Mouse (Mus musculus) kidney, embryonic 16.5 days (tissue): ENCODE measurements around the gene Arl8b. TPM values are rescaled to one million over a fixed set of nuclear protein-coding genes. Genes with fewer than 3 reads are reported as not detected.
A peak's percentile ranks its signal among the peaks of the same experiment; 100 is the strongest.

ENCODE experiments used
- ATAC-seq: fragments of 200-750 bp; cut with Nextera tagmentation; 2 replicates; pipeline ENCODE4 v1.8.0; 2017; ENCODE audit warnings: moderate TSS enrichment; ENCODE audit not compliant: low FRiP score, low TSS enrichment
- H3K27ac ChIP-seq: fragments of 300-500 bp; sonication (generic); 2 replicates; pipeline ENCODE4 v1.5.1; 2014; ENCODE audit warnings: low read length
- H3K27me3 ChIP-seq: fragments of 300-500 bp; sonication (generic); 2 replicates; pipeline ENCODE4 v1.6.1; 2014; ENCODE audit warnings: low read length, control low read depth, mixed read lengths; ENCODE audit not compliant: insufficient read depth
- H3K36me3 ChIP-seq: fragments of 300-500 bp; sonication (generic); 2 replicates; pipeline ENCODE4 v1.6.1; 2014; ENCODE audit warnings: low read length, control low read depth, mixed read lengths; ENCODE audit not compliant: insufficient read depth
- H3K4me1 ChIP-seq: fragments of 300-500 bp; sonication (generic); 2 replicates; pipeline ENCODE4 v1.6.1; 2014; ENCODE audit warnings: low read length, control low read depth, mixed read lengths; ENCODE audit not compliant: insufficient read depth
- H3K4me2 ChIP-seq: fragments of 300-500 bp; sonication (generic); replicated peaks from 2 replicates; pipeline ENCODE4 v1.6.1; 2014; ENCODE audit warnings: low read depth, low read length
- H3K4me3 ChIP-seq: fragments of 300-500 bp; sonication (generic); 2 replicates; pipeline ENCODE4 v1.5.1; 2014; ENCODE audit warnings: mild to moderate bottlenecking, low read length
- H3K9ac ChIP-seq: fragments of 300-500 bp; sonication (generic); replicated peaks from 2 replicates; pipeline ENCODE4 v1.6.1; 2014; ENCODE audit warnings: low read length
- H3K9me3 ChIP-seq: fragments of 300-500 bp; sonication (generic); 2 replicates; pipeline ENCODE4 v1.6.1; 2016; ENCODE audit warnings: low read length, control low read depth
- WGBS: fragments of 180-500 bp; shearing (Covaris S2); extraction: QIAGEN DNeasy Blood & Tissue Kit; methylation state at CpG from one replicate; pipeline ENCODE4 v1.1.7; 2014; 5-methylcytosine and 5-hydroxymethylcytosine counted together
- polyA plus RNA-seq: library from polyadenylated mRNA; unstranded; fragments of >200 nt; fragmentation: Nextera tagmentation; extraction: Ambion mirVana; gene quantifications from 2 replicates; pipeline ENCODE4 v1.2.1, GENCODE M21; 2015

Gene Arl8b
- polyA plus RNA-seq: 79.1 and 81.9 TPM in 2 replicates

- Histone ChIP-seq H3K27me3 (no peaks in the 10 kb centered on the region), H3K36me3 (no peaks in the 10 kb centered on the region), H3K4me2 (peak within 1 kb of the TSS; percentile 94), H3K9me3 (no peaks in the 10 kb centered on the region), H3K4me1 (peaks cover 17% of the 10 kb centered on the region), H3K4me3 (peak within 1 kb of the TSS; percentile 98), H3K9ac (peak within 1 kb of the TSS; percentile 95), H3K27ac (peak within 1 kb of the TSS; percentile 76)
- peak; percentile 96 for ATAC-seq
- WGBS: 10% methylated on average over 36 of the region's 36 CpGs
These were observed at the start of gene Arl8b for GRCm38 (mm10) chr6:108782526-108783183. TSS of gene Arl8b (plus strand) at chr6:108783099.

GRCm38 (mm10) chr6:108735910-108736750, 46.8 kb upstream of the Arl8b start:
- no peak overlapping the region for H3K4me3 ChIP-seq
- peaks cover 10% of the 10 kb centered on the region; the same call in 1 of the 2 replicates for H3K4me1 ChIP-seq
- H3K36me3 ChIP-seq: no peaks in the 10 kb centered on the region
- WGBS: 43% methylated on average over 9 of the region's 9 CpGs
- no peaks in the 10 kb centered on the region for H3K9me3 ChIP-seq
- ATAC-seq: 0 out of 2 replicates have a peak, but pooled peaks have one; percentile 65
- no peak overlapping the region for H3K9ac ChIP-seq
- H3K4me2 ChIP-seq: no peak overlapping the region
- H3K27ac ChIP-seq: no peak overlapping the region
- no peaks in the 10 kb centered on the region for H3K27me3 ChIP-seq

- WGBS: 32% methylated on average over 9 of the region's 9 CpGs
- Histone ChIP-seq H3K27me3 (no peaks in the 10 kb centered on the region), H3K36me3 (no peaks in the 10 kb centered on the region), H3K27ac (peak overlapping the region; percentile 57), H3K9ac (no peak overlapping the region), H3K4me2 (no peak overlapping the region), H3K4me1 (peaks cover 10% of the 10 kb centered on the region; the same call in 1 of the 2 replicates), H3K4me3 (no peak overlapping the region), H3K9me3 (no peaks in the 10 kb centered on the region)
- ATAC-seq: peak; percentile 74
These were observed 44.3 kb upstream of the Arl8b start for GRCm38 (mm10) chr6:108738463-108739203.

- H3K9me3 ChIP-seq: no peaks in the 10 kb centered on the region
- ATAC-seq: no peak
- peaks cover 10% of the 10 kb centered on the region; the same call in 1 of the 2 replicates for H3K4me1 ChIP-seq
- H3K4me3 ChIP-seq: no peak overlapping the region
- no peak overlapping the region for H3K9ac ChIP-seq
- H3K27ac ChIP-seq: no peak overlapping the region
- H3K36me3 ChIP-seq: no peaks in the 10 kb centered on the region
- 84% methylated on average over 4 of the region's 4 CpGs for WGBS
- H3K27me3 ChIP-seq: no peaks in the 10 kb centered on the region
- H3K4me2 ChIP-seq: no peak overlapping the region
These were observed 42.3 kb upstream of the Arl8b start for GRCm38 (mm10) chr6:108740579-108740978.

GRCm38 (mm10) chr6:108743730-108744129, 39.2 kb upstream of the Arl8b start:
- WGBS: 77% methylated on average over 5 of the region's 5 CpGs
- ATAC-seq: no peak

GRCm38 (mm10) chr6:108751324-108751723, 31.6 kb upstream of the Arl8b start:
- Histone ChIP-seq H3K27me3 (no peaks in the 10 kb centered on the region), H3K36me3 (no peaks in the 10 kb centered on the region), H3K9ac (no peak overlapping the region), H3K9me3 (no peaks in the 10 kb centered on the region), H3K4me2 (no peak overlapping the region), H3K27ac (no peak overlapping the region), H3K4me3 (no peak overlapping the region), H3K4me1 (no peaks in the 10 kb centered on the region)
- WGBS: 89% methylated on average over 7 of the region's 7 CpGs
- no peak for ATAC-seq

More at GRCm38 (mm10) chr6:108743730-108744129, 39.2 kb upstream of the Arl8b start:
- peaks cover 5% of the 10 kb centered on the region; the same call in 1 of the 2 replicates for H3K4me1 ChIP-seq
- no peak overlapping the region for H3K9ac ChIP-seq
- no peaks in the 10 kb centered on the region for H3K9me3 ChIP-seq
- H3K4me2 ChIP-seq: no peak overlapping the region
- no peaks in the 10 kb centered on the region for H3K36me3 ChIP-seq
- no peak overlapping the region for H3K4me3 ChIP-seq
- no peak overlapping the region for H3K27ac ChIP-seq
- no peaks in the 10 kb centered on the region for H3K27me3 ChIP-seq

- no peak overlapping the region for H3K4me3 ChIP-seq
- ATAC-seq: no peak
- H3K27ac ChIP-seq: no peak overlapping the region
- 48% methylated on average over 5 of the region's 5 CpGs for WGBS
- no peaks in the 10 kb centered on the region for H3K4me1 ChIP-seq
- no peaks in the 10 kb centered on the region for H3K9me3 ChIP-seq
- no peak overlapping the region for H3K4me2 ChIP-seq
- no peaks in the 10 kb centered on the region for H3K27me3 ChIP-seq
- H3K36me3 ChIP-seq: no peaks in the 10 kb centered on the region
- no peak overlapping the region for H3K9ac ChIP-seq
These were observed 30.5 kb upstream of the Arl8b start for GRCm38 (mm10) chr6:108752395-108752794.

- no peaks in the 10 kb centered on the region for H3K27me3 ChIP-seq
- H3K27ac ChIP-seq: no peak overlapping the region
- 96% methylated on average over 1 of the region's 1 CpGs for WGBS
- H3K36me3 ChIP-seq: no peaks in the 10 kb centered on the region
- no peak overlapping the region for H3K4me3 ChIP-seq
- H3K4me1 ChIP-seq: no peaks in the 10 kb centered on the region
- H3K4me2 ChIP-seq: no peak overlapping the region
- no peak overlapping the region for H3K9ac ChIP-seq
- ATAC-seq: no peak
- no peaks in the 10 kb centered on the region for H3K9me3 ChIP-seq
These were observed 29.4 kb upstream of the Arl8b start for GRCm38 (mm10) chr6:108753536-108753935.

- H3K27me3 ChIP-seq: no peaks in the 10 kb centered on the region
- no peak overlapping the region for H3K27ac ChIP-seq
- H3K9me3 ChIP-seq: no peaks in the 10 kb centered on the region
- WGBS: 50% methylated on average over 1 of the region's 1 CpGs
- no peak overlapping the region for H3K4me2 ChIP-seq
- no peak overlapping the region for H3K4me3 ChIP-seq
- ATAC-seq: no peak
- H3K4me1 ChIP-seq: peaks cover 5% of the 10 kb centered on the region
- no peaks in the 10 kb centered on the region for H3K36me3 ChIP-seq
- no peak overlapping the region for H3K9ac ChIP-seq
These were observed 28.5 kb upstream of the Arl8b start for GRCm38 (mm10) chr6:108754376-108754775.
